Mouse (Mus musculus) cerebellum, adult 9-11 months (tissue): ENCODE results near the gene Trim7.
"Not testable (repeated sequence)": the region's sequence is repeated elsewhere in the genome, so short reads cannot be mapped to it uniquely, and the experiment has no call there.

Experiments
- DNase-seq: peaks from one replicate; pipeline ENCODE4 v3.0.0; 2022

Trim7 gene

GRCm38 (mm10) chr11:48825979-48826751, at the start of gene Trim7, which contains the start of gene Gm12184:
Trim7 (plus strand) TSS chr11:48826140.
Gm12184 (minus strand) TSS chr11:48826655.
- not testable (repeated sequence) for DNase-seq

DNA sequence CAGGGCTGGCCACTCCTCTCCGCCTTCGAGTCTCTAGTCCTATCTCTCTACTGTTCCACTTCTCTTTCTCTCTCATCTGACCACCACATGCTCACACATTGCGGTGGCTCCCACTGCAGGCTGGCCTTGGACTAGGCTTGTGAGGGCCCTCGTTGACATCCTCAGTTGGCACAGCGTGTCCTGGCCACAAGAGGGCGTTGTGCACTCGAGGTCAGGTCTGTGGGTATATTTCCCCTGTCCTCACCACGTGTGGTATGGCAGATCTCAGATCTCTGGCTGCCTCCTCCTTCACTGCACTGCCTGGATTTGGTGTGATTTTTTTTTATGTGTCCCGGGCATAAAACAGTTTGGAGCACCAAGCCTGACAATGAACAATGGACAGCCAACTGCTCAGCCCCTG, 49.3 kb upstream of the Trim7 start:
- no peak for DNase-seq

GRCm38 (mm10) chr11:48777303-48777702, 48.6 kb upstream of the Trim7 start:
- no peak for DNase-seq

DNA sequence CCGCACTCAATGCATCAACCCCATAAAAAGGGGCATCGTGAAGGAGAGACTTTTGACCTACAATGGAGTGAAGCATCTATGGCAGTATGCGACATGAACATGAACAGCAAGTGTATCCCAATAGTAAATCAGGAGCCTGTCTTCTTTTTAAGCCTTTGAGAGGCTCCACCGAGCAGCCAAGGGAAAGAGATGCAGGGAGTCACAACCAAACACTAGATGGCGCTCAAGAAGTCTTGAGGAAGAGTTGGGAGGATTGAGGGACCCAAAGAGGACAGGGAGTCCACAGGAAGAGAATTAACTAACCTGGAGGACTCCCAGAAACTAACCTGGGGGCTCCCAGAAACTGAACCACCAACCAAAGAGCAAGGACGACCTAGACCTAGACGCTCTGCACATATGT, 46.5 kb upstream of the Trim7 start:
- no peak for DNase-seq

- no peak for DNase-seq
Measured at GRCm38 (mm10) chr11:48782243-48782642, 43.7 kb upstream of the Trim7 start.

DNA sequence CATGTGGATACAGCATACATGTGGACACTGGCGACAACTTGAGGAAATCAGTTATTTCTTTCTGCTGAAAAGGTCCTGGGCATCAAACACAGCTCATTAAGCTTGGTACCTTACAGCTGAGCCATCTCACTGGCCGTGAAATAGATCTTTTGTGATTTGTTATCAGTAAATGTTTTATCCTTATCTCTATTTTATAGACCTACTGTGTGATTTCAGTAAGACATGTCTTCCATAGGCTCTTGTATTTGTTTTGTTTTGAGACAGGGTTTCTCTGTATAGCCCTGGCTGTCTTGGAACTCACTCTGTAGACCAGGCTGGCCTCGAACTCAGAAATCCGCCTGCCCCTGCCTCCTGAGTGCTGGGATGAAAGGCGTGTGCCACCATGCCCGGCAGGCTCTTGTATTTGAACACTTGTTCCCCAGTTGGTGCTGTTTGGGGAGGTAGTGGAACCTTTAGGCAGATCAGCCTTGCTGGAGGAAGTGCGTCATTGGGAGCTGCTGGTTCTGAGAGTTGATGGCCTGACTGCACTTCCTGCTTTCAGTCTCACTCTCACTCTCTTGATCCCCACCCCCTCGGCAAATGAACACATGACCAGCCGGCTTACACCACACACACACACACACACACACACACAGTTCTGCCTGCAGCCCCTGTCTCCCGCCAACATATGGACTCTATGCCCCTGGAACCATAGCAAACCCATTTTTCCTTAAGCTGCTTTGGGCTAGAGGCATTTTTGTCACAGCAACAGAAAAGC, 38.3 kb upstream of the Trim7 start:
- DNase-seq: peak; percentile 47

GRCm38 (mm10) chr11:48788311-48789089, 37.4 kb upstream of the Trim7 start:
- DNase-seq: peak; percentile 80

DNA sequence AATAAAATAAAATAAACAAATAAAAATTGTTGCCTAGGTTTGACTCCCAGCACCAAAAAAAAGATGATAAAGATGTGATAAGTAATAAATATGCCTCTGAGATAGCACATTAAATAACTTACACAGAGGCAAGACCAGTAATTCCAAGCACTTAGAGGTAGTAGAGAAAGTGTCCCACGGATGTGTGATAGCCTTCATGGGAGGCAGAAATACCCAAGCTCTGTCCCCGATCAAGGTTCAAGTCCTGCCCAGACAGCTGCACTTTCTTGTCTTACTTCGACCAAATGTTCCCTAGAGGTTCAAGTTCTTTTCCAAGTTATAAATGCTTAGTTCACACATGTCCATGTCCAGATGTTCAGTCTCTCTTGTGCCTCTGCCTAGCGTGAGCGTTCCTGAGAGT, 36.7 kb upstream of the Trim7 start:
- DNase-seq: no peak

DNA sequence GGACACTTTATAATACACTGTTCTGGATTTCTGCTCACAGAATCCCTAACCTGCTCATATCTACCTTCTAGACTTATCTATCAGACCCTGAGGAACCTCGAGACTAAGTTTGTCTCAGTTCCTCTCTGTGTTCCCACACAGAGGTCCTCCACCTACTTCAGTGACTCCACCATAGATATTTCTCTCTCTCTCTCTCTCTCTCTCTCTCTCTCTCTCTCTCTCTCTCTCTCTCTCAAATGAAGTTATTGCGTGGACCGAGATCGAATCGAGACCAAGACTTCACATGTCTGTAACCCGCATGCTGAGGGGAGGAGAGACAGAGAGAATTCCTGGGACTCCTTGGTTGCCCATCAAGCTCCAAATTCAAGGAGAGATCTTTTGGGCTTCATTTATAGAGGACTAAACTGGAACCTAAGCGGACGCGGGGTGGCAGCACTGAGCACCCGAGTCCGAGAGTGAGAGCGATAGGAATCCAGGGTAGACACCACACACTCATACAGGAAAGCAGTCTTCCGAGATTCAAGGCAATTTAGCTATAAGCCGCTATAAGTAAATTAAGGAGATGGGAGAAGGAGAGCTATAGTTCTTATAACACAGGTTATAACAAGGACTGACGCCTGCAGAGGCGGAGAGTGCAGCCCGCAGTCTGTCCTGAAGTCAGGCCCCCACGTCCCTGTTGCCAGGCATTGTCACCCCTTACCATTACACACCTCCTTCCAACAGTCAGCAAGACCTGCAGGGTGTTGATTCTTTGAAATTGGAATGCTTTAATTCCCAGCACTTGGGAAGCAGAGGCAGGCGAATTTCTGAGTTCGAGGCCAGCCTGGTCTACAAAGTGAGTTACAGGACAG, 35.7 kb upstream of the Trim7 start:
- DNase-seq: peak; percentile 77

DNA sequence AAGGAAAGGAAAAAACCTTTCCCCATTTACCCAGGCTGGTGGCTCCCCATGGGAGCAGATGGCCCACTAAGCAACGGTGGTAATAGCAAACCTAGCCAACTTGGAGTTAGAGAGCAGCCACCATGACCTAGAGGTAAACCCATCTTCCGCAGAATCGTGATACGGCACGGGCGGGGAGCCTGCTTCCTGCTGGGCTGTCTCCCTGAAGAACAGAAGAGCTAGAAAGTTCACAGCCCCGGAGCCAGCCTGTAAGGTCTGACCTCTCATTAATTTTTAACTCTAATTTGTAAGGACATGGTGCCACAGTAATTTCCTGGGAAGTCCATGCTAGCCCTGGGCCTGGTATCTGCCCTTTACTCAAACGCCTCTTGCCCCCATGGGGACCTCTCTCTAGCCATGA, 35.0 kb upstream of the Trim7 start:
- no peak for DNase-seq

DNA sequence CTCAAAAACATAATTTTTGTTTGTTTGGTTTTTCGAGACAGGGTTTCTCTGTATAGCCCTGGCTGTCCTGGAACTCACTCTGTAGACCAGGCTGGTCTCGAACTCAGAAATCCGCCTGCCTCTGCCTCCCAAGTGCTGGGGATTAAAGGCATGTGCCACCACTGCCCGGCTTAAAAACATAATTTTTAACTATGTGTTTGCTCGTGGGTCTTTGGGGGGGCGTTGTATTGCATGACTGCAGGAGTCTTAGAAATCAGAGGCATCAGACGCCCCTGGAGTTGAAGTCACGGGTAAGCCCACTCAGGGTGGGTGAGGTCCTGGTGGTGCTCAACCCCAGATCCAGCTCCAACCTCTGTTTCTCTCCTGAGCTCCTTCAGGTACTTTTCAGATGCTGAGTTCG, 34.0 kb upstream of the Trim7 start:
- not testable (repeated sequence) for DNase-seq

GRCm38 (mm10) chr11:48793184-48793583, 32.8 kb upstream of the Trim7 start:
- no peak for DNase-seq

DNA sequence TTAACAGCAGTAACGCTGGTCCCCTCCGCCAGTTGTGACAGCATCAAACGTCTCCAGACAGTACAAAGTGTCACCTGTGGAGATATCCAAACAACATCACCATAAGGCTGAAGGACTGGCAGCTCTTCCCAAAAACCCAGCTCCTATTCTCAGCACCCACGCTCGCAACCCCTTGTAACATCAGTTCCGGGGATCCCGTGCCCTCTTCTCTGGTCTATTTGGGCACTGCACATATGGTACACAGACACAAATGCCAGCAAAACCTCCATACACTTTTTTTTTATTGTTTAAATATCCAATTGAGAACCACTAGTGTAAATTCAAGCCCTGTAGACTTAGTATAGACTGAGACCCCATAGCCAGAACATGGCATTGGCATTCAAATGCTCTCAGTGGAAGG, 30.7 kb upstream of the Trim7 start:
- no peak for DNase-seq

- DNase-seq: no peak
Measured at GRCm38 (mm10) chr11:48796290-48796689, 29.6 kb upstream of the Trim7 start.

GRCm38 (mm10) chr11:48797287-48797686, 28.7 kb upstream of the Trim7 start:
- DNase-seq: peak; percentile 8

DNA sequence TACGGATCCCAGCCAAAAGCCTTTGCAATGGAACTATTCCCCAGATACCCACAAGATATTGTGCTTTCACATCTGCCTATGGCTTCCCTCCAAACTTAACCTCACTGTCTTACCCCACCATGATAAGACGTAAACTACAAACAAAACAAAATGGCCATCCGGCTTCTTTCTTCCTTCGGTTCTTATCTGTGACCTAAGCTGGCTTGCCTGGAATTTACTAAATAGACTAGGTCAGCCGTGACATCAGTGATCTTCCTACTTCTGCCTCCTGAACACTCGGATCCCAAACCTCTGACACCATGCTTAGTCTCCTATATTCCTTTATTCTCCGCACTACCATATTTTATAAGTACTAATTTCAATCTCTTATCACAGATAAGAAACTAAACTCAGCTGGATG, 27.6 kb upstream of the Trim7 start:
- DNase-seq: no peak

DNA sequence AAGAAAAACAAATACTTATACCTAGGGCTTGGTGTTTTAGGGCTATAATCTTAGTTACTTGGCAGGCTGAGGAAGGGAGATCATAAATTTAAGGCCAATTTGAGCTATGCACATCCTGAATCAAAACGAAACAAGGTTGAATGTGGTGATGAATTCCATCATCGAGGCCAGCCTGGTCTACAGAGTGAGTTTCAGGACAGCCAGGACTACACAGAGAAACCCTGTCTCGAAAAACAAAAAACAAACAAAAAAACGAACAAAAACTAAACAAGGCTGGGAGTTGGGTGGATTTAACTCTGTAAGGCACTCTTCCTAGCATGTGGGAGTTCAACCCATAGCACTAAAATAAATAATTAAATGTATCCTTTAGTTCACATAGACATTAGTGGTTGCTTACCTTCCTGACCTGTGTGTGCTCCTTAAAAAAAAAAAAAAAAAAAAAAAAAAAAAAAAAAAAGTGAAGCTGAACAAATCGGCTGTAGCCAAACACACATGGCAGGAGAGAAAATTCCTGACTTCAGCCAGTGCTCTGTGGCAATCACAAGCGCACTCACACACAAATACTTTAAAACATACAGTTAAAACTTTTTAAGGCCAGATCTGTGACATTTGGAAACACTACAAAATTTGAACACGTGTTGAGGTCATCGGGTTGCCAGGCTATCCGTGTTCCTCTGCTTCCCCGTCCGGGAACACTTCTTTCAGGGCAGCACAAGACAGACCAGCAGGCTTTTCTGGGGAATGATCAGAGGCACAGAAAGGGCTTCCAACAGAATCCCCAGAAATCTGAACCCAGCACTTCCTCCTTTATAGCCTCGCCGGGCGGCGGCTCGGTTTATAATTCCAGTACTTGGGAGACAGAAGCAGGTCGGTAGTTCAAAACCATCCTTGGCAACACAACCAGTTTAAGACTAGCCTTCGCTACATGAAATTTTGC, 26.7 kb upstream of the Trim7 start:
- no peak for DNase-seq

DNA sequence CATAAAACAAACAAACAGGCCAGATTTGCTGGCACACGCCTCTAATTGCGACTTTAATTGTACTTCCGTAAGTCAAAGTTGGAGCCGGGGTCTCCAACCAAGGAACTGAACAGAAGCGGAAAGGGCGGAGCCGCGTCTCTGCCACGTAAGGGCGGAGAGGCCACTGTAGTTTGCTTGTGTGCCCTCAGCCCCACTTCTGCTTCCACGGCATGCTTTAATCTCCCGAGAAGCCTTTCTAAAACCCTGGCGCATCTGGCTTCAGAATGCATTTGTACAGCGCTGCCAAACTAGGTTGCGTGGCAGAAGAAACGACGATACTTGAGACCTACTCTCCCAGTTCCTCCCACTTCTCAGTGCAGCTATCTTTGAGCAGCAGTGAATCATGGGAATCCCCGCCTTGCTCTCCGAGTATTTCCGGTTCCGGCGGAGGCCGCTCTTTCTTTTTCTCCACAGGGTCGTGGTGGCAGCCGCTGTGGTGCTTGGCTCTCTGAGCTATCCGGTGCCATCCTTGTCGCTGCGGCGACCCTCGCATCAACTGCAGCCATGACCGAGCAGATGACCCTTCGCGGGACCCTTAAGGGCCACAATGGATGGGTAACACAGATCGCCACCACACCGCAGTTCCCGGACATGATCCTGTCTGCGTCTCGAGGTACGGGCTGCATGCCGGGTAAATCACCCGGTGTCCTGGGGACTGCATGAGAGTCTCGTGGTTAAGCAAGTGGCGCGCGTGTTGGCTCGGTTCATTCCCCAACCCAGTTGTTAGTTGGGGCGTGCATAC, 25.8 kb upstream of the Trim7 start, which contains the start of gene Rack1:
Gene Rack1 (plus strand): TSS at position 412 of the 781 bp plus-strand sequence.
- DNase-seq: peak; percentile 90

- DNase-seq: peak; percentile 16
Measured at GRCm38 (mm10) chr11:48801831-48802772, 23.8 kb upstream of the Trim7 start.
